Mouse (Mus musculus) liver, embryonic 15.5 days (tissue): ENCODE data around the gene Arhgap22. TPM values are rescaled to one million over a fixed set of nuclear protein-coding genes. Genes with fewer than 3 reads are reported as not detected.

Experiments
- ATAC-seq: fragments of 200-750 bp; cut with Nextera tagmentation; 2 replicates; pipeline ENCODE4 v1.8.0; 2017; ENCODE audit warnings: moderate number of reproducible peaks, mild to moderate bottlenecking, moderate library complexity; ENCODE audit not compliant: insufficient read depth
- H3K27ac ChIP-seq: fragments of 300-500 bp; sonication (generic); replicated peaks from 2 replicates; pipeline ENCODE4 v1.5.1; 2015; ENCODE audit warnings: mild to moderate bottlenecking, inconsistent platforms
- H3K27me3 ChIP-seq: fragments of 300-500 bp; sonication (generic); 2 replicates; pipeline ENCODE4 v1.6.1; 2015; ENCODE audit warnings: mild to moderate bottlenecking, inconsistent platforms
- H3K36me3 ChIP-seq: fragments of 300-500 bp; sonication (generic); replicated peaks from 2 replicates; pipeline ENCODE4 v1.6.1; 2015; ENCODE audit warnings: moderate library complexity, mild to moderate bottlenecking, inconsistent platforms
- H3K4me1 ChIP-seq: fragments of 300-500 bp; sonication (generic); replicated peaks from 2 replicates; pipeline ENCODE4 v1.6.1; 2015; ENCODE audit warnings: inconsistent platforms
- H3K4me2 ChIP-seq: fragments of 300-500 bp; sonication (generic); 2 replicates; pipeline ENCODE4 v1.6.1; 2015; ENCODE audit warnings: moderate library complexity, mild to moderate bottlenecking, inconsistent platforms
- H3K4me3 ChIP-seq: fragments of 300-500 bp; sonication (generic); replicated peaks from 2 replicates; pipeline ENCODE4 v1.5.1; 2015; ENCODE audit warnings: mild to moderate bottlenecking, inconsistent platforms
- H3K9ac ChIP-seq: fragments of 300-500 bp; sonication (generic); 2 replicates; pipeline ENCODE4 v1.6.1; 2015; ENCODE audit warnings: moderate library complexity, mild to moderate bottlenecking, inconsistent platforms
- H3K9me3 ChIP-seq: fragments of 300-500 bp; sonication (generic); replicated peaks from 2 replicates; pipeline ENCODE4 v1.6.1; 2016; ENCODE audit warnings: inconsistent platforms
- WGBS: fragments of 180-500 bp; shearing (Covaris S2); methylation state at CpG from one replicate; pipeline ENCODE4 v1.1.7; 2015; ENCODE audit warnings: mixed read lengths; ENCODE audit not compliant: insufficient replicate concordance; 5-methylcytosine and 5-hydroxymethylcytosine counted together
- polyA plus RNA-seq: library from polyadenylated mRNA; unstranded; fragments of >200 nt; fragmentation: Nextera tagmentation; extraction: Ambion mirVana; gene quantifications from 2 replicates; pipeline ENCODE4 v1.2.1, GENCODE M21; 2015

Gene Arhgap22
- 3.6 and 4.6 TPM in 2 replicates for polyA plus RNA-seq

- peak within 1 kb of the TSS; percentile 29 for H3K4me2 ChIP-seq
- 6% methylated on average over 28 of the region's 28 CpGs for WGBS
- H3K27ac ChIP-seq: no peak within 1 kb of the TSS
Measured at GRCm38 (mm10) chr14:33213823-33214766, at the start of gene Arhgap22. Gene Arhgap22, plus strand, starts transcription at chr14:33214026.

GRCm38 (mm10) chr14:33168750-33169149 lies 45.1 kb upstream of the Arhgap22 start:
- Histone ChIP-seq H3K36me3 (no peaks in the 10 kb centered on the region), H3K27me3 (no peaks in the 10 kb centered on the region), H3K4me3 (no peak overlapping the region), H3K4me1 (no peaks in the 10 kb centered on the region), H3K9me3 (no peaks in the 10 kb centered on the region), H3K9ac (no peak overlapping the region), H3K4me2 (no peak overlapping the region), H3K27ac (no peak overlapping the region)
- WGBS: 44% methylated on average over 4 of the region's 4 CpGs
- ATAC-seq: no peak

More at GRCm38 (mm10) chr14:33213823-33214766, at the start of gene Arhgap22:
- Histone ChIP-seq H3K9ac (no peak within 1 kb of the TSS), H3K9me3 (no peaks in the 10 kb centered on the region), H3K27me3 (peaks cover 19% of the 10 kb centered on the region), H3K36me3 (no peaks in the 10 kb centered on the region), H3K4me1 (peaks cover 16% of the 10 kb centered on the region), H3K4me3 (no peak within 1 kb of the TSS)
- peak; percentile 87 for ATAC-seq

GRCm38 (mm10) chr14:33171942-33172341 lies 41.9 kb upstream of the Arhgap22 start:
- ATAC-seq: no peak
- Histone ChIP-seq H3K27me3 (no peaks in the 10 kb centered on the region), H3K9me3 (no peaks in the 10 kb centered on the region), H3K27ac (no peak overlapping the region), H3K4me2 (no peak overlapping the region), H3K4me3 (no peak overlapping the region), H3K36me3 (no peaks in the 10 kb centered on the region), H3K4me1 (no peaks in the 10 kb centered on the region), H3K9ac (no peak overlapping the region)
- WGBS: 33% methylated on average over 1 of the region's 1 CpGs

- 52% methylated on average over 4 of the region's 4 CpGs for WGBS
- no peak for ATAC-seq
- Histone ChIP-seq H3K9ac (no peak overlapping the region), H3K4me3 (no peak overlapping the region), H3K4me1 (no peaks in the 10 kb centered on the region), H3K9me3 (no peaks in the 10 kb centered on the region), H3K27me3 (no peaks in the 10 kb centered on the region), H3K27ac (no peak overlapping the region), H3K36me3 (no peaks in the 10 kb centered on the region), H3K4me2 (no peak overlapping the region)
Measured at GRCm38 (mm10) chr14:33175059-33175821, 38.6 kb upstream of the Arhgap22 start.

GRCm38 (mm10) chr14:33180102-33180501 lies 33.7 kb upstream of the Arhgap22 start:
- Histone ChIP-seq H3K9ac (no peak overlapping the region), H3K4me3 (no peak overlapping the region), H3K4me2 (no peak overlapping the region), H3K4me1 (no peaks in the 10 kb centered on the region), H3K27ac (no peak overlapping the region), H3K9me3 (no peaks in the 10 kb centered on the region), H3K27me3 (no peaks in the 10 kb centered on the region), H3K36me3 (no peaks in the 10 kb centered on the region)
- ATAC-seq: no peak
- 72% methylated on average over 5 of the region's 5 CpGs for WGBS

GRCm38 (mm10) chr14:33185068-33185800 lies 28.6 kb upstream of the Arhgap22 start, which contains the start of gene Wdfy4:
Gene Wdfy4, minus strand, starts transcription at chr14:33185508.
- H3K4me3 ChIP-seq: peak within 1 kb of the TSS; percentile 39
- 26% methylated on average over 11 of the region's 11 CpGs for WGBS
- no peaks in the 10 kb centered on the region for H3K9me3 ChIP-seq
- ATAC-seq: peak; percentile 25; the same call in 1 of the 2 replicates
- no peaks in the 10 kb centered on the region for H3K36me3 ChIP-seq
- peak within 1 kb of the TSS; percentile 37 for H3K4me2 ChIP-seq
- no peak within 1 kb of the TSS for H3K9ac ChIP-seq
- H3K27ac ChIP-seq: no peak within 1 kb of the TSS; the same call in 1 of the 2 replicates
- H3K4me1 ChIP-seq: no peaks in the 10 kb centered on the region
- H3K27me3 ChIP-seq: no peaks in the 10 kb centered on the region

GRCm38 (mm10) chr14:33187201-33187600 lies 26.6 kb upstream of the Arhgap22 start:
- no peak overlapping the region for H3K9ac ChIP-seq
- no peak overlapping the region for H3K4me3 ChIP-seq
- no peaks in the 10 kb centered on the region for H3K36me3 ChIP-seq
- H3K4me1 ChIP-seq: no peaks in the 10 kb centered on the region
- WGBS: 59% methylated on average over 4 of the region's 4 CpGs
- H3K27ac ChIP-seq: no peak overlapping the region
- no peak for ATAC-seq
- H3K9me3 ChIP-seq: no peaks in the 10 kb centered on the region
- H3K4me2 ChIP-seq: no peak overlapping the region
- H3K27me3 ChIP-seq: no peaks in the 10 kb centered on the region

GRCm38 (mm10) chr14:33189230-33189629 lies 24.6 kb upstream of the Arhgap22 start:
- Histone ChIP-seq H3K9me3 (no peaks in the 10 kb centered on the region), H3K9ac (no peak overlapping the region), H3K36me3 (no peaks in the 10 kb centered on the region), H3K4me2 (no peak overlapping the region), H3K27ac (no peak overlapping the region), H3K27me3 (no peaks in the 10 kb centered on the region), H3K4me3 (no peak overlapping the region), H3K4me1 (no peaks in the 10 kb centered on the region)
- 60% methylated on average over 10 of the region's 10 CpGs for WGBS
- no peak for ATAC-seq

GRCm38 (mm10) chr14:33189849-33190423 lies 23.9 kb upstream of the Arhgap22 start:
- ATAC-seq: no peak
- Histone ChIP-seq H3K9ac (no peak overlapping the region), H3K27me3 (no peaks in the 10 kb centered on the region), H3K4me2 (no peak overlapping the region), H3K27ac (no peak overlapping the region), H3K4me1 (no peaks in the 10 kb centered on the region), H3K9me3 (no peaks in the 10 kb centered on the region), H3K4me3 (no peak overlapping the region), H3K36me3 (no peaks in the 10 kb centered on the region)
- WGBS: 86% methylated on average over 21 of the region's 21 CpGs

GRCm38 (mm10) chr14:33190646-33191045 lies 23.2 kb upstream of the Arhgap22 start:
- ATAC-seq: no peak
- Histone ChIP-seq H3K4me1 (no peaks in the 10 kb centered on the region), H3K36me3 (no peaks in the 10 kb centered on the region), H3K4me3 (no peak overlapping the region), H3K4me2 (no peak overlapping the region), H3K9ac (no peak overlapping the region), H3K9me3 (no peaks in the 10 kb centered on the region), H3K27me3 (no peaks in the 10 kb centered on the region), H3K27ac (no peak overlapping the region)
- 15% methylated on average over 1 of the region's 1 CpGs for WGBS
